Mouse (Mus musculus) midbrain, embryonic 11.5 days (tissue): ENCODE results near the gene Fiz1. TPM values are rescaled to one million over a fixed set of nuclear protein-coding genes. Genes with fewer than 3 reads are reported as not detected.

Source experiments
- ATAC-seq: fragments of 200-750 bp; cut with Nextera tagmentation; 2 replicates; pipeline ENCODE4 v1.8.0; 2017; ENCODE audit warnings: moderate TSS enrichment, moderate library complexity; ENCODE audit not compliant: low FRiP score
- DNase-seq: peaks from one replicate; pipeline ENCODE4 v3.0.0; 2015; ENCODE audit warnings: low spot score; ENCODE audit errors: missing footprints
- H3K27ac ChIP-seq: fragments of 300-500 bp; sonication (generic); 2 replicates; pipeline ENCODE4 v1.5.1; 2014; ENCODE audit warnings: low read depth, low read length
- H3K27me3 ChIP-seq: fragments of 300-500 bp; sonication (generic); 2 replicates; pipeline ENCODE4 v1.6.1; 2014; ENCODE audit warnings: mild to moderate bottlenecking, low read length, moderate library complexity, mixed read lengths; ENCODE audit not compliant: control insufficient read depth, insufficient read depth
- H3K36me3 ChIP-seq: fragments of 300-500 bp; sonication (generic); 2 replicates; pipeline ENCODE4 v1.6.1; 2014; ENCODE audit warnings: mild to moderate bottlenecking, low read length, moderate library complexity, mixed read lengths; ENCODE audit not compliant: control insufficient read depth, insufficient read depth
- H3K4me1 ChIP-seq: fragments of 300-500 bp; sonication (generic); 2 replicates; pipeline ENCODE4 v1.6.1; 2014; ENCODE audit warnings: low read length; ENCODE audit not compliant: control insufficient read depth, insufficient read depth
- H3K4me2 ChIP-seq: fragments of 300-500 bp; sonication (generic); 2 replicates; pipeline ENCODE4 v1.6.1; 2014; ENCODE audit warnings: mild to moderate bottlenecking, moderate library complexity
- H3K4me3 ChIP-seq: fragments of 300-500 bp; sonication (generic); 2 replicates; pipeline ENCODE4 v1.5.1; 2014; ENCODE audit warnings: low read depth, low read length
- H3K9ac ChIP-seq: fragments of 300-500 bp; sonication (generic); 2 replicates; pipeline ENCODE4 v1.6.1; 2014; ENCODE audit warnings: low read length
- H3K9me3 ChIP-seq: fragments of 300-500 bp; sonication (generic); 2 replicates; pipeline ENCODE4 v1.6.1; 2016; ENCODE audit warnings: low read length; ENCODE audit not compliant: control insufficient read depth
- WGBS: fragments of 180-500 bp; shearing (Covaris S2); extraction: QIAGEN DNeasy Blood & Tissue Kit; methylation state at CpG from one replicate; pipeline ENCODE4 v1.1.7; 2014; 5-methylcytosine and 5-hydroxymethylcytosine counted together
- polyA plus RNA-seq: library from polyadenylated mRNA; unstranded; fragments of >200 nt; fragmentation: Nextera tagmentation; extraction: Ambion mirVana; gene quantifications from 2 replicates; pipeline ENCODE4 v1.2.1, GENCODE M21; 2014

Fiz1 gene
- polyA plus RNA-seq, 1 experiment from 2014 or later, result 49.4 TPM

GRCm38 (mm10) chr7:5044981-5045380 is 30.5 kb upstream of the Fiz1 start:
- Histone ChIP-seq H3K36me3 (0 out of 2 replicates have a peak, but pooled peaks cover 3% of the 10 kb centered on the region), H3K4me3 (no peak overlapping the region), H3K4me1 (no peaks in the 10 kb centered on the region), H3K27me3 (no peaks in the 10 kb centered on the region), H3K27ac (no peak overlapping the region), H3K9ac (no peak overlapping the region), H3K4me2 (no peak overlapping the region), H3K9me3 (no peaks in the 10 kb centered on the region)
- DNase-seq (no peak), ATAC-seq (no peak)
- WGBS, result 80% methylated on average over 2 of the region's 2 CpGs

GRCm38 (mm10) chr7:5038940-5039339 is 24.4 kb upstream of the Fiz1 start:
- Histone ChIP-seq H3K4me3 (peak overlapping the region; percentile 56), H3K4me2 (peak overlapping the region; percentile 39), H3K36me3 (peaks cover 15% of the 10 kb centered on the region), H3K9ac (peak overlapping the region; percentile 72; the same call in 1 of the 2 replicates), H3K27me3 (no peaks in the 10 kb centered on the region), H3K9me3 (no peaks in the 10 kb centered on the region), H3K4me1 (peaks cover 8% of the 10 kb centered on the region), H3K27ac (no peak overlapping the region)
- DNase-seq, result no peak
- 48% methylated on average over 5 of the region's 5 CpGs for WGBS
- no peak for ATAC-seq

- Histone ChIP-seq H3K4me2 (peak within 1 kb of the TSS; percentile 39), H3K9ac (peak within 1 kb of the TSS; percentile 72), H3K27ac (peak within 1 kb of the TSS; percentile 92), H3K4me1 (peaks cover 8% of the 10 kb centered on the region), H3K27me3 (no peaks in the 10 kb centered on the region), H3K4me3 (peak within 1 kb of the TSS; percentile 56), H3K9me3 (no peaks in the 10 kb centered on the region), H3K36me3 (peaks cover 21% of the 10 kb centered on the region)
- DNase-seq (peak; percentile 98), ATAC-seq (peak; percentile 97)
- under 1% methylated on average over 48 of the region's 48 CpGs for WGBS
These were observed 23.7 kb upstream of the Fiz1 start, which contains the start of gene Zfp784 for GRCm38 (mm10) chr7:5038109-5038732. Zfp784 (minus strand) TSS chr7:5038446.

GRCm38 (mm10) chr7:5037467-5037866 is 23.0 kb upstream of the Fiz1 start:
- Histone ChIP-seq H3K9ac (peak overlapping the region; percentile 72; the same call in 1 of the 2 replicates), H3K4me1 (peaks cover 8% of the 10 kb centered on the region), H3K4me2 (peak overlapping the region; percentile 38), H3K27ac (peak overlapping the region; percentile 92; the same call in 1 of the 2 replicates), H3K36me3 (peaks cover 28% of the 10 kb centered on the region), H3K4me3 (peak overlapping the region; percentile 56; the same call in 1 of the 2 replicates), H3K9me3 (no peaks in the 10 kb centered on the region), H3K27me3 (no peaks in the 10 kb centered on the region)
- WGBS, result 90% methylated on average over 8 of the region's 8 CpGs
- DNase-seq, result peak; percentile 76
- ATAC-seq, result no peak

GRCm38 (mm10) chr7:5037026-5037425 is 22.5 kb upstream of the Fiz1 start:
- Histone ChIP-seq H3K4me2 (no peak overlapping the region), H3K4me1 (peaks cover 8% of the 10 kb centered on the region), H3K9me3 (no peaks in the 10 kb centered on the region), H3K4me3 (no peak overlapping the region), H3K9ac (no peak overlapping the region), H3K27ac (no peak overlapping the region), H3K27me3 (no peaks in the 10 kb centered on the region), H3K36me3 (peaks cover 32% of the 10 kb centered on the region)
- no peak for ATAC-seq
- DNase-seq, result no peak
- WGBS, result 94% methylated on average over 7 of the region's 7 CpGs

- no peak overlapping the region for H3K9ac ChIP-seq
- peaks cover 8% of the 10 kb centered on the region for H3K4me1 ChIP-seq
- no peaks in the 10 kb centered on the region for H3K27me3 ChIP-seq
- ATAC-seq, result no peak
- no peak overlapping the region for H3K4me2 ChIP-seq
- no peak overlapping the region for H3K4me3 ChIP-seq
- H3K27ac ChIP-seq, result no peak overlapping the region
- WGBS, result 93% methylated on average over 9 of the region's 9 CpGs
- H3K36me3 ChIP-seq, result peaks cover 39% of the 10 kb centered on the region
- H3K9me3 ChIP-seq, result peaks cover 8% of the 10 kb centered on the region
- DNase-seq, result no peak
These were observed 21.6 kb upstream of the Fiz1 start for GRCm38 (mm10) chr7:5036136-5036535.

- Histone ChIP-seq H3K9me3 (peaks cover 13% of the 10 kb centered on the region), H3K4me1 (peaks cover 8% of the 10 kb centered on the region), H3K9ac (no peak overlapping the region), H3K27ac (no peak overlapping the region), H3K36me3 (peaks cover 43% of the 10 kb centered on the region), H3K27me3 (no peaks in the 10 kb centered on the region), H3K4me2 (no peak overlapping the region), H3K4me3 (no peak overlapping the region)
- DNase-seq (no peak), ATAC-seq (no peak)
- WGBS, result 96% methylated on average over 17 of the region's 17 CpGs
These were observed 21.1 kb upstream of the Fiz1 start for GRCm38 (mm10) chr7:5035628-5036027.

- Histone ChIP-seq H3K36me3 (peaks cover 61% of the 10 kb centered on the region), H3K9me3 (peaks cover 28% of the 10 kb centered on the region), H3K4me2 (no peak within 1 kb of the TSS), H3K9ac (no peak within 1 kb of the TSS), H3K4me3 (no peak within 1 kb of the TSS), H3K27ac (no peak within 1 kb of the TSS), H3K4me1 (peaks cover 5% of the 10 kb centered on the region), H3K27me3 (no peaks in the 10 kb centered on the region)
- DNase-seq, result no peak
- no peak for ATAC-seq
- WGBS, result 89% methylated on average over 3 of the region's 3 CpGs
These were observed 19.3 kb upstream of the Fiz1 start, which contains the start of gene 4632433K11Rik for GRCm38 (mm10) chr7:5033818-5034217. 4632433K11Rik (plus strand) TSS chr7:5034118.

- no peak overlapping the region for H3K9ac ChIP-seq
- ATAC-seq (no peak), DNase-seq (no peak)
- no peaks in the 10 kb centered on the region for H3K4me1 ChIP-seq
- H3K27me3 ChIP-seq, result no peaks in the 10 kb centered on the region
- H3K9me3 ChIP-seq, result peaks cover 28% of the 10 kb centered on the region
- peaks cover 66% of the 10 kb centered on the region for H3K36me3 ChIP-seq
- WGBS, result 79% methylated on average over 46 of the region's 46 CpGs
- H3K27ac ChIP-seq, result no peak overlapping the region
- H3K4me2 ChIP-seq, result no peak overlapping the region
- H3K4me3 ChIP-seq, result no peak overlapping the region
These were observed 17.0 kb upstream of the Fiz1 start for GRCm38 (mm10) chr7:5031496-5031895.
